Mouse (Mus musculus): ENCODE measurements around the gene Sh3bgrl.

Sh3bgrl gene

DNA sequence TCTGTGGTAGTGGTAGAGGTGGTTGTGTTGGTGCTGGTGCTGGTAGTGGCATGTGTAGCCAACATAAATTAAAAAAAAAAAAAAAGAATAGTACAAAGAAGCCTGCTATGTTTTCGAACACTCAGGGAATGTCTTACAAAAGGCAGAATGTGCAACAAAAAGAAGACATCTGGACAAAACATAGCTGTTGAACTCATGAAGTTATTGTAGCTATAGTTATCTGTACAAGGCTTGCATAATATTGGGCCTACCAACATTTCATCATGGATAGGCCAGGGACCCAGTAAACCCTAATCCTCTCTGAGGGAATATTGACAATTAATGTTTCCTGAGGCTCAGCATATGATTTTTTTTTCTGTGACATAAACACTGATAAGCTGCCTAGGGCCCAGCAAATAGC lies 37.3 kb downstream of the Sh3bgrl start:
- DNase-seq (ENCODE audit: low spot score in 2 of 2), result no peak

DNA sequence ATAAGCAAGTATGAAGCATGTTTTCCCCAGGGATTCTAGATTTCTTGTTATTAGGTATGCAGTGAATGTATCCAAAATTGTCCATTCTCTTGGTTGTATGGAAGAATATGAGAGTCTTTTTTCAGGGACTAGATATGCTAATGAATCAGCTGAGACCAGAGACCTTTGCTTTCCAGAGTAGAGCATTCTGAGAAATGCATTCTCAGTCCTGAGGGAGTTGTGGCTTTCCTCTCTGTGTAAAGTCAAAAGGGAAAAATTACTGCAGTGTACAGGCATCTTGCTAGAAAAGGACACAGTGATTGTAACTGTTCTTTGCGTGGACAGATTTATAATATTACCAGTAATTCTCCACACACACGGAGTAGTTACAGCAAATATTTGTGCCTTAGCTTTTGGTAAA lies 38.3 kb downstream of the Sh3bgrl start:
- no peak for DNase-seq (ENCODE audit: low spot score in 2 of 2)

DNA sequence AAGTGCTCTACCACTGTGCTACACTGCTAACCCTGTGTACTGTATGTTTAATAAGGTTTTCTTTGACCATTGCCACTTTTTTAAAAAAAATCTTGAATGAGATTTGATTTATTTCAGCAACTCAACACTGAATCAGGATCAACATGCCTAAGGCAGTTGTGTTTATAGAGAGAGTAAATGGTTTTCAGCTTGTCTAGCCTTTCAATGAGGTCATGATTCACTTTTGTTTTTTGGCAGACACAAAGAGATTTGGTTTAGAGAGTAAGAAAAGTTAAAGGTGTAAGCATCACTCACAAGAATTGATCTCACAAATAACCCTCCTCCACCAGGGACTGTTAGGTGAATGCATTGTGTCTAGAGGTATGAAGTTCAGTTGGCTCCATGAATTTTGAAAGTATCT lies 41.1 kb downstream of the Sh3bgrl start:
- DNase-seq (ENCODE audit: low spot score in 2 of 2), result no peak

GRCm38 (mm10) chrX:109136820-109137219 lies 41.7 kb downstream of the Sh3bgrl start:
- no peak for DNase-seq (ENCODE audit: low spot score in 2 of 2)

DNA sequence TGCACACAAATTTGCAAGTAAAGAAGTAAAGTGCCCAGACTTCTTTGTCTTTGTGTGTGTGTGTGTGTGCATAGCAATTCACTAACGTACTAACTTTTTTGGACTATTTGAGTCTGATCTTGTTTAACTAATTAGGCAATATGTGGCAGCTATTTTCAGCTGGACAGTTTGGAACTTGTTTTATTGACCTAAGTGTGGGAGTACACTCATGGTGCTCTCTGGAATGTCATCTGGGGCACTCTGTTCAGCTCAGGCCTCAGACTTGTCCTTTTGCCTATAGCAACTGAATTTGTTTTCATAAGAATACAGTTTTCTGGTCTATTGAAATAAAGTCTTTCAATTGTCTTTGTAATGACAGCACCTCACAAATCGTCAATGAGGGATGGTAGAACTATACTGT lies 42.1 kb downstream of the Sh3bgrl start:
- DNase-seq (ENCODE audit: low spot score in 2 of 2), result no peak

DNA sequence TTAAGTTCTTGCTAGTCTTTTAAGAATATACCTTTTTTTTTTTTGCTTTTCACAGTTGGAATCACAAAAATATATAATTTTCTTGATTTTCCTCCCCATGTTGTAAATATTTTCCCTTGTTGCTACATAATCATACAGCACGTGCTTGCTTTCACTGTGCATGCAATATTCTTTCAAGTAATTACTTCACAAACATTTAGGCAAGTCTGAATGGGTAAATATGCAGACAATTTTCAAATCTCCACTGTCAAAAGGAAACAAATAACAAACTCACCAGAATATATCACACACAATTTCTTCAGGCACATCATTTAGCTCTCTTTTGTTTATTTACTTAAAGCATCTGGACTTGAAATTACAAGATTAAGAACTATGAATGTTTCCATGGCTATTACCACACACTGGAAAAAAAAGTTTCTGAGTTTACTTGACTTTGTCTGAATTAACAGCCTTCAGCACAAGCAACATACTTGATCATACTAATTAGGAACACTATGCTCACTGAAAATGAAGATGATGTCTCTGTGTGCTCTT lies 46.2 kb downstream of the Sh3bgrl start:
- DNase-seq (ENCODE audit: low spot score in 2 of 2), result no peak

DNA sequence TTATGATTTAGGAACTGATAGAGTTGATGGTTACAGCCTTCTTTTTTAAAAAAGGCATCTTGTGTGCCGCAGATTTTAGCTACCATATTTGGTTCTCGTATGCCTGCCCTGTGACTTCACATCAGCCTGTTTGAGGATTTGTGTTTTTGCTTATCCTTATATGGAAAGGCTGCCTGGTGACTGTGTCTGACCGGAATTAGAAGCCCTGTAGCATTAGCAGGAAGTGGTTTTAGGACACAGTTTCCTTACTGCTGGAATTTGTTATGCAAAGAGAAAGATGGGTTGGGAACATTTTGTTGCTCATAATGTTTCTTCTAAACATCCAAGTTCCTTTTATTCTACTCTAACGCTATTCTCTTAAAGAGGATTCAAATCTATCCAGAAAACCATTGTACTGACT lies 47.1 kb downstream of the Sh3bgrl start:
- no peak for DNase-seq (ENCODE audit: low spot score in 2 of 2)

DNA sequence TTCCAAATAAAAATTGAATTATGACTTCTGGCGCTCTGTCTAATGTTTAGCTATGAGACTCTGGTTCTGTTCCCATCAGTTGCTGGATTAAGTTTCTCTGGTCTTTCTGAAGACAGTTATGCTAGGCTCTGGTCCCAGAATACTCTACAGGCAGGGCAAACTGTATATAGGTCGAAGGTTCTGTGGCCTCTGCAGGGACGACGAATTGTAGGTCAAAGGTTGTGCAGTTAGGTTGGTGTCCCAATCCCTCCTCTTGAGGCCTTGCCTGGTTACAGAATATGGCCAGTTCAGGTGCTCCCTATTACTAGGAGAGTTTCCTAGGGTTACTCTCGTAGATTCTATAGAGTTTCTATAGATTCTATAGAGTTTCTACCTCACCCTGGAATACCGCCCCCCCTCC lies 50.6 kb downstream of the Sh3bgrl start:
- no peak for DNase-seq (ENCODE audit: low spot score in 2 of 2)

- DNase-seq (ENCODE audit: low spot score in 2 of 2), result no peak
Measured at GRCm38 (mm10) chrX:109147108-109147507, 51.9 kb downstream of the Sh3bgrl start.

DNA sequence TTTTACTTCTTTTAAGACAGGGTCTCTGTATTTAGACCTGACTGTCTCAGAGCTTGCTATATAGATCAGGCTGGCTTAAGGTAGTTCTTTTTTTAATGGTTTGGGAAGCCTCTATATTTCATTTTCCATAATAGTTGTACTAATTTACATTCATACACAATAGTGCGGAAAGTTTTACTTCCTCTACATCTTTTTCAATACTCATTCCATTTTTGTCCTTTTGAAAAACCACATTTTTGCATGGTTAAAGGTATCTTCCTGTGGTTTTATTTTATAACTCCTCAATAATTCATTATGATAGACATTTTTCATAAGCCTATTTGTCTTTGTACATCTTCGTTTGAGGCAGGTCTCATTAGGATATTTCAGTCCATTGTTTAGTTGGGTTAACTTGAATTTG lies 56.1 kb downstream of the Sh3bgrl start:
- DNase-seq (ENCODE audit: low spot score in 2 of 2), result no peak

- no peak for DNase-seq (ENCODE audit: low spot score in 2 of 2)
Measured at GRCm38 (mm10) chrX:109160326-109160725, 65.2 kb downstream of the Sh3bgrl start.

DNA sequence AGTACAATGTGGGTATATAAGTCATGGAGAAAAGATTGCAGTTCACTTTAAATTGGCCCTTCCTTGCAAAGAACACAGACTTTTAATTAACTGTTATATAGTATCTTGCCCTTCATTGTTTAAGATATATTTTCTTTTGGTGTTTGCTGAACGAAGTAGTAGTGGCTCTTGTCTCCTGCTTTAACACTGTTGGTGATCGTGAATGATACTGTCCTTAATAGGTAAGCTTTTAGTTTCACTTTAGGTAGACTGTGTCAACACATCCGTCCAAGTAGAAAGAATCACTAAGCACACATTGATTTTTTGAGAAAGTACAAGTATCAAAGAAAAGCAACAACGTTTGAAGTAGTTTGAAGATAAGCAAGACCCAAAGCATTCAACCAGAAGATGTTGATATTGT lies 65.7 kb downstream of the Sh3bgrl start:
- no peak for DNase-seq (ENCODE audit: low spot score in 2 of 2)

DNA sequence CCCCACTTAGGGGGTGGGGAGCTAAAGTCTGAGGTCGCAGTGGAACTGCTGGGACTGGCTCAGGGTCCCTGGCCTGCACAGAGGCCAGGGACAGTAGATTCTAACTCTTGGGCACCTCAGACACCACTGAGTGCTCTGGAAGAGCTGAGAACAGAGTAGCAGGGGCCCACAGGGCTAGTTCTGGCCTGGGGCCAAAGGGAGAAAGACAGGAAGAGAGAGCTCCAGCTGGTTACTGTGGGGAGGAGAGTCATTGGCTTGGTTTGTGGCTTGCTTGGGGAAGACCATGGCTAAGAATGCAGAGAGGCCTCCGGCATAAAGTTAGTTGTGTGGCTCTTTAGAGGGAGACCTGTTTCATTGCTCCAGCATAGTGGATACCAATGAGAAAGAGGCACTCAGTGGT lies 79.9 kb downstream of the Sh3bgrl start:
- no peak for DNase-seq (ENCODE audit: low spot score in 2 of 2)

DNA sequence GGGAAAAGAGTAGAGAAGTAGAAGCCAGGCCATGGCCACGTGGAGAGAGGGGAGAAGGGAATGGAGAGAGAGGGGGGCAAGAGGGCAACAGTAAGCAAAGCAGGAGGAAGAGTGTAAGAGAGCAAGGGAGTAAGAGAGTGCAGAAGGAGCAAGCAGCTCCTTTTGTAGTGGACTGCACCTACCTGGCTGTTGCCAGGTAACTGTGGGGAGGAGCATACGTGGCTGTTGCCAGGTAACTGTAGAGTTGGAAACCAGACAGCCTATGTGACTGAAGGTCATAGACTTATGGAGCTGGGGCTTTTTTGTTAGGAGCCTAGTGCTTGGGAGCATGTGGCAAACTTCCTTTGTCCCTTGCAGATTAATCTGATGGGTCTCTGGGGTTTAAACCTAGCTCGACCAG lies 80.3 kb downstream of the Sh3bgrl start:
- no peak for DNase-seq (ENCODE audit: low spot score in 2 of 2)

DNA sequence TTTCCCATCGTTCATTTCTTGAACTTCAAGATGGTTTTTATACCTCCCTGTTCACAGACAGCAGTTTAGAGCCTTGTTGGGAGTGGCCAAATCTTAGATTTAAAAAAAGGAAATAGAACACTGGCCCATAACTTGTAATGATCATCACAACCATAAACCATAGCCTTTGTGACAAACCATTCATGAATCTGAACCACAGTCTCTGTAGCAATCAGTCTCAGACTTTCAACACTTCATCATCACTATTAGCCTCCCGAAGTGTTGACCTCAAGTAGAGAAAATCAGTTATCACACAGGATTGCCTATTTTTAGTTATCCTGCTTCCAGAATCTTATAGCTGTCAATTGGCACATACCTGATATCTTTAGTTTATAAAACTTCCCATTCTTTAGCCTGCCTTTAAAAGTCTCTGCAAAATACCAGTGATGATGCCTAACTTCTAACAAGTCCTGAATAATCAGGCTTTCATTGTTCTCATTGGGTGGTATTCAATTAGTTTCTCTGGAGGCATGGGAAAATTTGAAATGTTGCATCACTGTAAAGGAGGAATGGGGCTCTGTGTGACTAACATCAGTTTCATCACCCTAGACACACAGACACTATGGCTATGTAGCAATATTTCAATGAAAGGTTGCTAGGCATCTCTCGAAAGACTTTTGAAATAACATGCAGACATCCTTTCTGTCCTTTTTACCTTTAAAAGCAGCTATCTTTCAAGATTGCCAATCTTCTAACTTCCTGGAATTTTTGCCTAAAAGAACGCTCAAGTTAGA lies 89.7 kb downstream of the Sh3bgrl start:
- no peak for DNase-seq (ENCODE audit: low spot score in 2 of 2)

- DNase-seq (ENCODE audit: low spot score in 2 of 2), result no peak
Measured at GRCm38 (mm10) chrX:109189607-109190006, 94.4 kb downstream of the Sh3bgrl start.

DNA sequence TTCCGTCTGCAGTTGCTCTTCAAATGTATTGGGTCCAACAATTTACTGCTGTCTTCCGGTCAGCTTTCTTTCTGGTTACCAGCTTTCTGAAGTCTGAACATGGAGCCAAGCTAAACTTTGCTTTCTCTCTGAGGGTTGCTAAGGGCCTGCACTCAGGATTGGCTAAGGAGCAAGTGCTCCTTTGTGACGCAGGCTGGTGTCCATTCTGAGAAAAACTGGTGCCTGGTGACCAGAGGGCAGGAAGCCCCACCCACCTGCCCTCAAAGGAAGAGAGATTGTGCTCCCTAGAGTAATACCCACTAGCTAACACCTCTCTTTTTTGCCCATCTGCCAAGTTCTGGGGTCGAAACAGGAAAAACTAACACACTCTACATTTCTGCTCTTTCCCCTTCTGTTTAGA lies 95.8 kb downstream of the Sh3bgrl start:
- no peak for DNase-seq (ENCODE audit: low spot score in 2 of 2)

GRCm38 (mm10) chrX:109191436-109191835 lies 96.3 kb downstream of the Sh3bgrl start:
- DNase-seq (ENCODE audit: low spot score in 2 of 2), result no peak

- DNase-seq (ENCODE audit: low spot score in 2 of 2), result no peak
Measured at GRCm38 (mm10) chrX:109196468-109196867, 101.3 kb downstream of the Sh3bgrl start, which contains the start of gene Gm6377. Gene Gm6377 (plus strand): TSS chrX:109196756.

GRCm38 (mm10) chrX:109207843-109208242 lies 112.7 kb downstream of the Sh3bgrl start:
- DNase-seq (ENCODE audit: low spot score in 2 of 2), result no peak

GRCm38 (mm10) chrX:109228720-109229119 lies 133.6 kb downstream of the Sh3bgrl start:
- no peak for DNase-seq (ENCODE audit: low spot score in 2 of 2)

DNA sequence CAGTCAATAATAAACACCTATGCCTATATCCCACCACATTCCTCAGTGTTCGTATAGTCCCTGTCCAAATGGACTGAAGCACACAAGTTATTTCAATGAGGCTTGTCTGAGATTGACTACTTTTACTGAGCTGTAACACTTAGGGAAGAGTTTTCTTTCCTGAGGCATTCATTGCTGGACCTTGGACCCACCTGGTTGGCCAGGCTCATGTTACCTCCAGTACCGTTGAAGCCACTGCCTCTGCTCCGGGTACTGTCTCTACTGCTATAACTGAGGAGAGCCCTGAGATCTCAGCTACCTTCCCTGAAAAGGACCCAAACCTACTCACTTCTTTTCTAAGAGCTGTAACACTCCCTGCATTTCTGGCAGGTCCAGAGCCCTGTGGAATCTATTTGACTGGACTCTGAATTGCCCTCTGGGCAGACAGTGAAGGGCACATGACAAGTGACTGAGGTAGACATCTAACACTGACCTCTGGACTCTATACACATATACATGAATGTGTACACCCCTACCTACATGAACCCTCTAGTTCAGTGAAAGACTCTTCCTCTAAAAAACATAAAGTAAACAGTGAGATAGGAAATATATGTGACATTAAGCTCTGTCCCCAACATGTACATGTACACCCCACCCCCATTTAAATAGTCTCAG lies 140.3 kb downstream of the Sh3bgrl start:
- no peak for DNase-seq (ENCODE audit: low spot score in 2 of 2)

- DNase-seq (ENCODE audit: low spot score in 2 of 2), result no peak
Measured at GRCm38 (mm10) chrX:109238163-109238562, 143.0 kb downstream of the Sh3bgrl start.

All from right cerebral cortex, postnatal 36 days (tissue).